Mouse (Mus musculus): ENCODE data around the gene Rgl2.

DNA sequence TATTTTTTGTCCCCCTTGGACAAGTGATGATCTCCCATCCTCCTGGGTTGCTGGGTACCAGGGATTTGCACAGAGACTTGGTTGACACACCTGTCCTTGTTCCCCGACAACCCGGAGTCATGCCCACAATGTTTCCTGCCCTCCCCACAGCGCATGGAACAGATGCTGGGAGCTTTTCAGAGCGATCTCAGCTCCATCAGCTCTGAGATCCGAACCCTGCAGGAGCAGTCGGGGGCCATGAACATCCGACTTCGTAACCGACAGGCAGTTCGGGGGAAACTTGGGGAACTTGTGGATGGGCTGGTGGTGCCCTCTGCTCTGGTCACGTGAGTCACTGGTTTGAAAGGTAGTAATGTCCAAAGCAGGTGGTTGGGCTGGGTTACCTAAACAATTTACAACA is 29.1 kb downstream of the Rgl2 start:
- TF ChIP-seq POLR2A (IDR thresholded peaks at IDR 0.05; ENCODE audit: extremely low read depth, insufficient read depth, low read length) (no peak), CTCF (IDR thresholded peaks at IDR 0.05; ENCODE audit: low read depth, low read length) (no peak)
